Mouse (Mus musculus) fat pad, adult 2 months (tissue): ENCODE measurements around the gene Anapc1.

Source experiments
- DNase-seq: peaks from one replicate; pipeline ENCODE4 v3.0.0-alpha.2; 2011; ENCODE audit warnings: low read depth, low spot score; ENCODE audit errors: extremely low read depth

The Anapc1 gene

GRCm38 (mm10) chr2:128686921-128687557 lies at the start of gene Anapc1:
TSS of gene Anapc1 (minus strand) at chr2:128687391.
- DNase-seq = no peak

DNA sequence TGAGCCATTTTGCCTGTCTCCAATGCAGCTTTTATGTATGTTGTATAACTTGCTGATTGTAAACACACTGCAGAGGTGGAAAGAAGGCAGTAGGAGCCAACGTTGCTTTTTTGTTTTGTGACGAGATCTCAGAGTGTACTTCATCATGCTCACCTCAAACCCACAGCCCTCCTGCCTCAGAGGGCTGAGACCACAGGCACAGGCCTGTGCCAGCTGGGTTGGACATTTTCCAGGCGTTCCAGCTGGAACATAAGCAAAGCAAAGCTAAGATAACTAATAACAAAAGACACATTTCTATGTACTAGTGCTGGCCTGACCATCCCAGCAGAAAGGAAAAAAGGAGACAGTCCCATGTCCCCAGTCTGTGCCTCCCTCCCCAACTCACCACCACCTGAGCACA lies 47.9 kb upstream of the Anapc1 start:
- no peak for DNase-seq

GRCm38 (mm10) chr2:128731951-128732350 lies 44.8 kb upstream of the Anapc1 start:
- no peak for DNase-seq

DNA sequence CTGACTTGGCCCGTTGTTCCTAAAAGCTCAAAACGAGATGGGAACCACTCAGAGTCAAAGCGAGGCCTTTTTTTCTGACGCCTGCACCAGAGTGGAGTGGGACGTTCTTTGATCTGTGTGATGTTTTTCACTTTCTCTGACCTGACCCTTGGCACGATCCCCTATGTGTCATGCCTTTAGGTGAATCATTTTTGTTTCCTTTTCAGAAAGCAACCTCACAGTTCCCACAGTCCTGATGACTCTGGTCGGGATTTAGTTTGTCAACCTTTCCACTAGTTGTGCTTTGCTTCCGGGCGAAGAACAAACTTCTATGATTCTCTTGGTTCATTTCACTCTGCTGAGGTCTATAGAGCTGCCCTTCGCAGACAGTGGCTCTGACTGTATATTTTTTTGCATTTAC lies 44.3 kb upstream of the Anapc1 start:
- no peak for DNase-seq

GRCm38 (mm10) chr2:128729141-128729540 lies 42.0 kb upstream of the Anapc1 start:
- DNase-seq = no peak

DNA sequence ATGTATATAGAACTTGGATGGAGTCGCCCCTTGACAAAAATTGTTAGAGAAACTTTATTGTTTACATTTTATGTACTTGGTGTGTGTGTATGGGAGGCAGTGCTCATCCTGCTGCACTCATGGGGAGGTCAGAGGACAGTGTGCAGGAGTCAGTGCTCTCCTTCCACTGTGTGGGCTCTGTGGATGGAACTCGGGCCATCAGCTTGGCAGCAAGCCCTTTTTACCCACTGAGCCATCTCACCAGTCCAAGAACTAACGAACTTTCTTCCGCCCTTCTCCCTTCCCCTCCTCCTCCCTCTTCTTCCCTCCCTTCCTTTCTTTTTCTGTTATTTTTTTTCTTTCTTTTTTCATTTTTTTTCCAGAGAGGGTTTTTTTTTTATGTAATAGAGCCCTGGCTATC lies 40.9 kb upstream of the Anapc1 start:
- no peak for DNase-seq

- DNase-seq = no peak
These were observed 40.4 kb upstream of the Anapc1 start for GRCm38 (mm10) chr2:128727552-128727951.

DNA sequence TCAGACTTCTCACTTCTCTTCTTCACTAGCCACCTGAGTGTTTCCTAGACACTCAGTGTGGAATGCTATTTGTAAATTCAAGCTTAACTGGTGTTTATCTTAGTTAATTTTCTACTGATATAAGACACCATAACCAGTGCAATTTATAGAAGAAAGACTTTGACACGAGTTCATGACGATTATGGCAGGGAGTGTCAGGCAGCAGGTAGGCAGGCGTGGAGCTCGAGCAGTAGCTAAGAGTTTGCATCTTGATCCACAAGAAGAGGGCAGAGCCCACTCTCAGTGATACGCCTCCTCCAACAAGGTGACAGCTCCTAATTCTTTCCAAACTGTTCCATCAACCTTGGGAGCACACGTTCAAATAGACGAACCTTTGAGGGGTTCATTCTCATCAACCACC lies 39.4 kb upstream of the Anapc1 start:
- no peak for DNase-seq

- no peak for DNase-seq
These were observed 38.9 kb upstream of the Anapc1 start for GRCm38 (mm10) chr2:128726067-128726466.

- DNase-seq = no peak
These were observed 35.0 kb upstream of the Anapc1 start for GRCm38 (mm10) chr2:128722106-128722710.

DNA sequence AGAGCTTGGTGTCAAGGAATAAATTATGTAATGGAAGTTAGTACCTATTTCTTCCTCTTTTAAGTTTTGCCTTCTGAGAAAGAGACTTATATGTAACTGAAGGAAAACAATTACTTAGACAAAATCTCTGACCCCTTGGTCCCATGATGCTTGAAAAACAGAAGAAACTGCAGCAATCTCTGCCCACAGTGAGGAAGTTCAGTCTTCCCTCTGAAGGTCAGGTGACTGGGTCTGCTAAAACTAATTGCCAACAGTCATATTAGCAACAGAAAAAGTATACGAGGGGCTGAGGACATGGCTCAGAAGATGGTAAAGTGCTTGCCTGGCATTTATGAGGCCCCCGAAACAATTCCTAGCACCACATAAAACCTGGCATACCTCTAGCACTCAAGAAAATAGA lies 32.2 kb upstream of the Anapc1 start:
- DNase-seq = no peak

DNA sequence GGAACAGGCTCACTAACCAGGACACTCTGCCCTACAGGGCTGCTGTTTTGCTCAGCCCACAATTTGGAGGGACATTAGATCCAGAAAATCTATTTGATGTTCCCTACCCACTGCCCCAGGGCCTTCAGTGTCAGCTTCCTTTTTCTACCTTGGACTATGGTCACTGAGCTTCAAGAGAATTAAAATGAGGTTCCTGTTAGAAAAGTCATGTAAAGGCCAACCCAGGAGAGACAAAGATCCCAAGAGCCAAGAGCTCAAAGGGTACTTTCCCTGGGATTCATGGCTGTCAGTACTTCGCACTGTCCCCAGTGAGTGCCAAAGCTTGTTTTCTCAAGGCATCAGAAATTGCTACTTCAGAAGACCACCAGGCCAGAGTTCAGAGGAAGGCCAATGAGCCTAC lies 28.8 kb upstream of the Anapc1 start:
- DNase-seq = no peak

GRCm38 (mm10) chr2:128714724-128715241 lies 27.6 kb upstream of the Anapc1 start:
- no peak for DNase-seq

- DNase-seq = no peak
These were observed 26.4 kb upstream of the Anapc1 start for GRCm38 (mm10) chr2:128713548-128714003.

DNA sequence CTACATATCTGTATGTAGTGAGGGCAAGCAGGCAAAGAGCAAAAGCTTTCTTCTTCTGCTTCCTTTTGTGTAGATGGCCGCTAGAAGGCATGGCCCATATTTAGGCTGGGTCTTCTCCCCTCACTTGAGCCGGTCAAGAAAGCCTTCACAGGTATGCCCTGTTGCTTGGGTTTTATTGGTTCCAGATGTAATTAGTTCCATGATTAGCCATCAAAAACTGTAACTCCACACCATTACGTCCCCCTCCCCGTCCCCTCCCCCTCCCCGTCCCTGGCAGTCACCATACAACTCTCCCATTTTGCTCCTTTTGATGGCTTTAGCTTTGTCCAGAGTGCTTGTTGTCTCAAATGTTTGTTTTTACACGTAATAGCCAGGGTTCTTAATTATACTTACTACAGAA lies 25.7 kb upstream of the Anapc1 start:
- no peak for DNase-seq

- DNase-seq = no peak
These were observed 23.4 kb upstream of the Anapc1 start for GRCm38 (mm10) chr2:128710609-128711008.

DNA sequence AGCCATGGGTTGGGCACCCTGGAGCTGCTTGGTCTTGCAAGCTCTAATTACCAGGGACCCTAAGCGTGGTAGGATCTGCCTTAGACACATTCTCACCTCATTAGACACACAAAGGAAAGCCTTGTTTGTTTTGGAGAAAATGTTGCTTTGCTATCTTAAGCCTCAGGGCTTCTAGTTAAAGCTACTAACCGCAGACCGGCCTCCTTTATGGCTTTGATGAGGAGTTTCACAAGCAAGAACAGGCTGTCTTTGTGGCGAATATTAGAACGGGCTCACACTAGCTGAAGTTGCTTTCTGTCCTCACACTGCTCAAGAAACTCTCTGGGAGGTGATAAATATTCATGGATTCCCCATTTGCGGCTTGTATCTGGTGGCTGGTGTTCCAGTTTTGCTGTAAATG lies 22.1 kb upstream of the Anapc1 start:
- DNase-seq = no peak

DNA sequence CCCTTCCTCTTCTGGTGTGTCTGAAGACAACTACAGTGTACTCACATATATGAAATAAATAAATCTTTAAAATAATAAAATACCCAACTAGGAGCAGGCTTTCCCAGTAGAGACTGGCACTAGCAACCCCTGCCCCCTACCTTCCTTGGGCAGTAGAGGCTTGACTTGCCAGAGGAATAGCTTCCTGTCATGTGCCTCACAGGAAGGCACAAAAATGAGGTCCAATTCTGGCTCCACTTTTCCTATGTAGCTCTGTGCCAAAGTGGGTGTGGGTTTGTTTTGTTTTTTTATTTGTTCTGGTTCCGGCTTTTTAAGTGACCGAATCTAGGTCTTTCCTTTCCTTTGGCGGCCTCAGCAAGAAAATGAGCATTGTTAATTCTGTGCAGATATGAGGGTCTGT lies 17.3 kb upstream of the Anapc1 start:
- no peak for DNase-seq

GRCm38 (mm10) chr2:128699201-128699885 lies 12.2 kb upstream of the Anapc1 start:
- no peak for DNase-seq

GRCm38 (mm10) chr2:128698693-128699181 lies 11.5 kb upstream of the Anapc1 start, which contains the start of gene Mertk:
TSS of gene Mertk (plus strand) at chr2:128698956.
- DNase-seq = no peak

DNA sequence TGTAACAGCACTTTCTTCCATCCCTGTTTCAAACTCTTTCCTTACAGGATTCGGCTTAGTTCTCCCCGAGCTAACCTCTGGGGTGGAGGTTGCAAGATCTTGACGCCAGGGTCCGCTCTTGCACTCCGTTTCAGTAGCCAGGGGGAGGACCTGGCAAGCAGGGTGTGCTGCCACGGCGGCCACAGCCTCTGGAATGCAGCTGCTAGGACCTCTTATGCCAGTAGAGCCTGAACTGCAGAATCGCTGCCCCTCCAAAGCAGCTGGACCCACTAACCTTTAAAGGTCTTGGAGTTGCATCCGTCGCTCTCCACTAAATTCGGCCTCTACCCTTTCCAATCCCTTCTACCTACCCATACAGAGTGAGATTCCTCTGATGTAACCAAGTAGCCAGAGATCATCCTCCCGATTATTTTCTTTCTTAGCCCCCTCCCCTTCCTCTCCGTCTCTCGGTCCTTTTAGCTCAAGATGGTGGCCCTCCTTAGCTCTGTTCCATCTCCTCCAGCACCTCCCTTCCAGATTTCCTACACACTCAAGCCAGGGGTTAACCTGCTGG lies 11.0 kb upstream of the Anapc1 start:
- DNase-seq = no peak

GRCm38 (mm10) chr2:128697566-128697965 lies 10.4 kb upstream of the Anapc1 start:
- no peak for DNase-seq
